Mouse (Mus musculus): ENCODE results near the gene Pgls. TPM values are rescaled to one million over a fixed set of nuclear protein-coding genes. Genes with fewer than 3 reads are reported as not detected.

Gene Pgls
- polyA plus RNA-seq, 1 experiment from 2014 or later, result 212 TPM

DNA sequence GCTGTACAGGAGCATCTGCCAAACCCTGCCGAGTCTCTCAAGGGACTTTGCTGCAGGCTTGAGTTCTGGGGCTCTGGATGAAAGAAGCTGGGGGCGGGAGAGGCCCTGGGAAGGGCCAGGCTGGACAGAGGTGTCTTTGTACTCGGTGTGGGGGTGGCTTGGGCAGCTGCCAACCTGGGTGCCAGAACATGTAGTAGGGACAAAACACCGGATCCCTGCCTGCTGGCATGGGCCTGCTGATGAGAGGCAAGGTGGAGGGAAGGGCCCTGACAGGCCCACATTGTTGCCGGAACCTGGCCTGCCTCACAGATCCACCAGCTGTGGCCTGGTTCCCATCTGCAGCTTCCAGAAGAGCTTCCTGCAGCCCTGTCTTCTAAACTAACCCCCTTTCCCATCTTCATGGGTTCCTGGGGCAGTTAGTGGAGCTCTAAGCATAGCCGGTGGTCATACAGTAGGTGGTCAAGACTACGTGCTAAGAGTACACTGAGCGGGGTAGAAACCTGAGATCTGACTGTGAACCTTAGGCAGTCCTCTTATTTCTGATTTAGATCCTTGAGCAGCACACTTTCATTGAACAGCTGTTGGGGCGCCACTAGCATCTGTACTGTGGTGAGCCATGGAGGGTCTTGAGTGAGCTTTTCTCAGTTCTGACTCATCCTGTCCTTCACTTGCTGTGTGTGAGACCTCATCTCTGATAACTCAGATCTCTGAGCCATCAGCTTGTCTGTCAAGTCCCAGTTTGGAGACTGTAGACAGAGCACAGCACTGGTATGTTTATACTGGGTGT is 18.9 kb upstream of the Pgls start:
- no peaks in the 10 kb centered on the region for H3K36me3 ChIP-seq
- 74% methylated on average over 9 of the region's 9 CpGs for WGBS
- H3K27me3 ChIP-seq, result peaks cover 11% of the 10 kb centered on the region
- H3K9me3 ChIP-seq, result no peaks in the 10 kb centered on the region
- peak overlapping the region; percentile 67 for H3K27ac ChIP-seq
- ATAC-seq (ENCODE audit: low FRiP score, low read depth), result no peak
- peak overlapping the region; percentile 39; the same call in 1 of the 2 replicates for H3K9ac ChIP-seq
- H3K4me2 ChIP-seq (replicated peaks), result peak overlapping the region; percentile 79
- peaks cover 35% of the 10 kb centered on the region for H3K4me1 ChIP-seq
- peak overlapping the region; percentile 15 for H3K4me3 ChIP-seq

DNA sequence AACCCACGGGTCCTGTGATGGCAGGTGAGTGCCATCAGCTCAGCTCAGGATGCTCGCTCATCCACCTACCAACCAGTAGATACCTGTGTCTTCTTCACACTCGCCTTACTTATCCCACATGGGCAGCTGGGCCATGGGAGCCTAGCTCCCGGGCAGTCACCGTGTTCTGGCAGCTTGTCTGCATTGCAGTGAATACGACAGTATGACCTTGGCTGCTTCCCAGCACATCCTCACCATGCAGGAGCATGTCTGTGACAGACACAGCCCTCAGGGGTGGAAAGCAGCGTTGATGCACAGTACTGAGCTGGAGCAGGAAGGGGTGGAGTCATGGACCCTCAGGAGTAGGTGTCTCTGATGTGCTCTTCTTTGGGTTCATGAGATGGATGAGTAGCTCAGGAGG is 17.6 kb upstream of the Pgls start:
- no peaks in the 10 kb centered on the region; the same call in 1 of the 2 replicates for H3K27me3 ChIP-seq
- no peak overlapping the region for H3K27ac ChIP-seq
- ATAC-seq (ENCODE audit: low FRiP score, low read depth), result no peak
- no peak overlapping the region for H3K9ac ChIP-seq
- H3K4me3 ChIP-seq, result no peak overlapping the region
- H3K36me3 ChIP-seq, result no peaks in the 10 kb centered on the region; the same call in 1 of the 2 replicates
- H3K9me3 ChIP-seq, result no peaks in the 10 kb centered on the region
- no peak overlapping the region for H3K4me2 ChIP-seq (replicated peaks)
- H3K4me1 ChIP-seq, result peaks cover 23% of the 10 kb centered on the region
- whole genome bisulfite sequencing, result 72% methylated on average over 7 of the region's 7 CpGs

DNA sequence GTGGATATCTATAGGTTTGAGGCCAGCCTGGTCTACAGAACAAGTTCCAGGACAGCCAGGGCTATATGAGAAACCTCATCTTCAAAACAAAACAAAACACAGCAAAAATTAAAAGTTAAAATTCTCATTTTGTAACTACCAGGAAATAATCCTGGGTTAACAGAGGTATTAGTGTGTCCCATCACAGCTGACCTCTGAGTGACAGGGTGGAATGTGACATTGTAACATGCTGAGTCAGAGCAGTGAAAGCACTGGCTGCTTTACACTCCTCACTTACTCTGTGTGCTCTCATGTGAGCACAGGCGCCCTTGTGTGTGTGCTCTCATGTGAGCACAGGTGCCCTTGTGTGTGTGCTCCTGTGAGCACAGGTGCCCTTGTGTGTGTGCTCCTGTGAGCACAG is 17.0 kb upstream of the Pgls start:
- ATAC-seq (ENCODE audit: low FRiP score, low read depth), result no peak
- Histone ChIP-seq H3K9ac (no peak overlapping the region), H3K4me1 (peaks cover 23% of the 10 kb centered on the region), H3K36me3 (peaks cover under 1% of the 10 kb centered on the region; the same call in 1 of the 2 replicates), H3K4me3 (no peak overlapping the region), H3K27ac (no peak overlapping the region), H3K27me3 (no peaks in the 10 kb centered on the region; the same call in 1 of the 2 replicates), H3K4me2 (replicated peaks) (no peak overlapping the region), H3K9me3 (no peaks in the 10 kb centered on the region)
- WGBS, result 68% methylated on average over 1 of the region's 1 CpGs

DNA sequence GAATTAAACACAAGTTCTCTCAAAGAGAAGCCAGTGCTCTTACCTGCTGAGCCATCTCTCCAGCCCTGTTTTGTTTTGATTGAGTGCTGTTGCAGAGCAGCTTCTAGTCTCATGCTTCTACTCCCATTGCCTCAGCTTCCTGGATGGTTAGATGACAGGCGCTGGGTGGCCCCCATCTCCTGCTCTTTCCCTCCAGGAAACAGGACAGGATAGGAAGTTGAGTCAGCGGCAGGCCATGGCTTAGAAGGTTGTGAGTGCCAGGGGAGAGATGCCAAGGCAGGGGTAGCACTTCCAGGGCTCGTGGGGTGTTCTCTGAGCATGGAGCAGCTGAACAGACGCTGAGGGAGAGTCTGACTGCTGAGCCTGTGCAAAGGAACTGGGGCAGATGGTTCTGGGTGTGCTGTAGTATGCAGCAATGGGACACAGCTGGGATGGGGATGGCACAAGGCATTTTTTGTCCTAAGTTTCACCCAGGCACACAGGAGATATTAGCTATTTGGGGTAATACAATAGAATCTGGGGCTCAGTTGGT is 14.1 kb upstream of the Pgls start:
- WGBS, result 75% methylated on average over 4 of the region's 4 CpGs
- H3K4me3 ChIP-seq, result no peak overlapping the region
- no peak overlapping the region for H3K27ac ChIP-seq
- H3K27me3 ChIP-seq, result no peaks in the 10 kb centered on the region
- H3K36me3 ChIP-seq, result peaks cover 21% of the 10 kb centered on the region
- H3K9ac ChIP-seq, result no peak overlapping the region
- H3K4me1 ChIP-seq, result peaks cover 4% of the 10 kb centered on the region
- no peak overlapping the region for H3K4me2 ChIP-seq (replicated peaks)
- H3K9me3 ChIP-seq, result no peaks in the 10 kb centered on the region
- no peak for ATAC-seq (ENCODE audit: low FRiP score, low read depth)

DNA sequence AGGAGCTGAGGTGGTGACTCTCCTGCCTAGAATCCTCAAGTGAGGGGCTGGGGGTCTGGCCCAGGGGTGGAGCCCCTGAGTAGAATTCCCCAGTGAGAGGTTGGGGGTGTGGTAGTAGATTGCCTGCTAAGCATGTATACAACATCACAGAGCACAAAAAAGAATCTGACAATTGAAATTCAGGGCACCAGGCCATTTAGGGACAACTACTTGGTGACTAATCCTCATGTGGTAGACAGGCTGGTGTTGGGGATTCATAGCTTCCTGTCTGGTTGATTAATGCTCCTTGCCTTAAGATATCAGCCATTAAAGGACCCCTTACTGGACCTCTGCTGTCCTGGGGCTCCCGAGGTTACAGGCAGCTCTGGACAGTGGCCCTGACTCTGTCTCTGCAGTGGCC is 13.0 kb upstream of the Pgls start:
- Histone ChIP-seq H3K27ac (no peak overlapping the region), H3K4me1 (no peaks in the 10 kb centered on the region), H3K9ac (no peak overlapping the region), H3K9me3 (no peaks in the 10 kb centered on the region), H3K27me3 (no peaks in the 10 kb centered on the region), H3K36me3 (peaks cover 25% of the 10 kb centered on the region), H3K4me2 (replicated peaks) (no peak overlapping the region), H3K4me3 (no peak overlapping the region)
- no peak for ATAC-seq (ENCODE audit: low FRiP score, low read depth)
- WGBS, result 54% methylated on average over 1 of the region's 1 CpGs

DNA sequence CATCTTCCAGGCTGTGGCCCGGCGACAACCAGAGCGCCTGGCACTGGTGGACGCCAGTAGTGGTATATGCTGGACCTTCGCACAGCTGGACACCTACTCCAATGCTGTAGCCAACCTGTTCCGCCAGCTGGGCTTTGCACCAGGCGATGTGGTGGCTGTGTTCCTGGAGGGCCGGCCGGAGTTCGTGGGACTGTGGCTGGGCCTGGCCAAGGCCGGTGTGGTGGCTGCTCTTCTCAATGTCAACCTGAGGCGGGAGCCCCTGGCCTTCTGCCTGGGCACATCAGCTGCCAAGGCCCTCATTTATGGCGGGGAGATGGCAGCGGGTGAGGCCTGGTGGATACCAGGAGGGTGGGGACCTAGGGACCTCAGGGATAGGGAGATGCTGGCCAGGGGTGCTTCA is 12.5 kb upstream of the Pgls start:
- no peak overlapping the region for H3K4me3 ChIP-seq
- no peaks in the 10 kb centered on the region for H3K27me3 ChIP-seq
- no peak overlapping the region for H3K4me2 ChIP-seq (replicated peaks)
- ATAC-seq (ENCODE audit: low FRiP score, low read depth), result no peak
- 84% methylated on average over 14 of the region's 14 CpGs for WGBS
- H3K4me1 ChIP-seq, result no peaks in the 10 kb centered on the region
- H3K36me3 ChIP-seq, result peaks cover 30% of the 10 kb centered on the region
- no peaks in the 10 kb centered on the region for H3K9me3 ChIP-seq
- H3K9ac ChIP-seq, result no peak overlapping the region
- H3K27ac ChIP-seq, result no peak overlapping the region

DNA sequence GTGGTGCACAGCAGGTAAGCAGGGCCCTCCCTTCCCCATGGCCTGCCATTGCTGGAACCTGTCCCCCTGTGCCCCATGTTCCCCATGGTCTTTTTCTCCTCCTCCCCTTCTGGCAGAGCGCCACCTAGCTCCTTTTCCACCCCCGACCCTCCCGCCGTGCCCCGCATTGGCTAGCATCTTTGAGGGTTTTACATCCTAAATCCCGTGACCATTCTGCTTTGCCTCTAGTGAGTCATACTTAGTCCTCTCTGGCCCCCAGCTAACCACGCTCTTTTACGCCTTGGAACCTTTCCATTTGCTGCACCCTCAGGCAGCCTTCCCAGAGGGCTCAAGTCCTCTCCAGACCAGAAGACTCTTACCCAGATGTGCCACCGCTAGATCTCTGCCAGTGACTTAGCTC is 11.8 kb upstream of the Pgls start:
- Histone ChIP-seq H3K4me2 (replicated peaks) (no peak overlapping the region), H3K4me3 (no peak overlapping the region), H3K27ac (no peak overlapping the region), H3K9ac (no peak overlapping the region), H3K9me3 (no peaks in the 10 kb centered on the region), H3K27me3 (no peaks in the 10 kb centered on the region), H3K36me3 (peaks cover 37% of the 10 kb centered on the region), H3K4me1 (no peaks in the 10 kb centered on the region)
- WGBS, result 32% methylated on average over 9 of the region's 9 CpGs
- ATAC-seq (ENCODE audit: low FRiP score, low read depth), result no peak

DNA sequence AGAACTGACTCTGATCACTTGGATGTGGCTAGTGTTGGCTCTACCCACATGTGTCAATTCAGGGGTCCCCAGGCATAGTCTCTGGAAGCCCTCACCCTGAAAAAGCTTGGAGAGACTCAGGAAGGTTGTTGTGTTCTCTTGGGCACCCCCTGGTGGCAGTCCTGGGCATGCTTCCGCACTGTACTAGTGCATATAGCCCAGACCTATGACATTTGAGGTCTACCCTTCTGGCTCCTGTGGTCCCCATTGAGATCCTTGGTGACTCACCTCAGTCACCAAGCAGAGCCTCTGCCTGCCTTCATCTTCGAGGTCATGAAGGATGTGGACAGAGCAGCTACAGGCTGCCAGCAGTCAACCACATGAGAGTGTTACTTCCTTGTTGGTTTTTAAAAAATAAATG is 5.1 kb upstream of the Pgls start:
- Histone ChIP-seq H3K9ac (no peak overlapping the region), H3K4me1 (peaks cover 10% of the 10 kb centered on the region), H3K27me3 (no peaks in the 10 kb centered on the region), H3K36me3 (peaks cover 38% of the 10 kb centered on the region), H3K9me3 (no peaks in the 10 kb centered on the region), H3K4me2 (replicated peaks) (no peak overlapping the region), H3K27ac (no peak overlapping the region), H3K4me3 (no peak overlapping the region)
- no peak for ATAC-seq (ENCODE audit: low FRiP score, low read depth)
- 79% methylated on average over 2 of the region's 2 CpGs for WGBS

DNA sequence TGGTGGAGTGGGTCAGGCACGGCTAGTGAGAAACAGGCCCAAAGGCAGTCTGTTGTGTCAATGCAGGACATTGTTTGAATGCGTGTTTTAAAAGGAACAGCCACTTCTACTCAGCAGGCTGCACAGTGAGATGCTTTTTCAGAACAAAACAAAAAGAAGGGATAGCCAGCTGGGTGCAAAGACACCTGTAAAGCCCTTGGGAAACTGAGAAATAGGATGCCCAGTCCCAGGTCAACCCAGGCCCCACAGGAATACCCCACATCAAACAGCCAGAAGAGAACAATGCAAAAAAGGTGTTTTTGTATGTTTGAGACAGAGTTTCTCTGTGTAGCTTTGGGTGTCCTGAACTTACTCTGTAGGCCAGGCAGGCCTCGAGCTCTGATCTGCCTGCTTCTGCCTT is 3.2 kb upstream of the Pgls start:
- Histone ChIP-seq H3K9ac (no peak overlapping the region), H3K9me3 (no peaks in the 10 kb centered on the region), H3K36me3 (peaks cover 39% of the 10 kb centered on the region), H3K4me3 (no peak overlapping the region), H3K4me1 (peaks cover 21% of the 10 kb centered on the region), H3K4me2 (replicated peaks) (no peak overlapping the region), H3K27me3 (no peaks in the 10 kb centered on the region), H3K27ac (no peak overlapping the region)
- no peak for ATAC-seq (ENCODE audit: low FRiP score, low read depth)
- 79% methylated on average over 3 of the region's 3 CpGs for WGBS

DNA sequence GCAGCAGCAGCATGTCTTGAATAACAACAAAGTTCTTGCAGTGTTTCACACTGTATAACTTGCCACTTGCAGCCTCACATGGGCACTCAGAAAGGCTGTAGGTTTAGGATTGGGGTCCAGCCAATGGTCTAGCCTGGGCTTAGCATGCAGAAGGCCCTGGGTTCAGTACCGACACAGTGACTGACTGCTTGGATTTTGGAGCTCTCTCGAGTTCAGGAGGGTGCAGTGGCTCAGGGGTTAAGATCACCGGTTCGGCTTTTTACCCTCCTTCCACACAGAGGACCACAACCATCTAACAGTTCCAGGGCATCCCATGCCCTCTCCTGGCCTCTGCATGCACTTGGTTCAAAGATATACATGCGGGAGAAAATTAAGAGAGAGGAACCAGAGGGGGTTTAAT is 959 bp upstream of the Pgls start:
- no peak for ATAC-seq (ENCODE audit: low FRiP score, low read depth)
- H3K36me3 ChIP-seq, result peaks cover 32% of the 10 kb centered on the region
- 22% methylated on average over 5 of the region's 5 CpGs for WGBS
- H3K9me3 ChIP-seq, result no peaks in the 10 kb centered on the region
- H3K27me3 ChIP-seq, result no peaks in the 10 kb centered on the region
- H3K9ac ChIP-seq, result peak overlapping the region; percentile 95
- peaks cover 35% of the 10 kb centered on the region for H3K4me1 ChIP-seq
- peak overlapping the region; percentile 88 for H3K4me3 ChIP-seq
- no peak overlapping the region; the same call in 1 of the 2 replicates for H3K27ac ChIP-seq
- H3K4me2 ChIP-seq (replicated peaks), result peak overlapping the region; percentile 99

DNA sequence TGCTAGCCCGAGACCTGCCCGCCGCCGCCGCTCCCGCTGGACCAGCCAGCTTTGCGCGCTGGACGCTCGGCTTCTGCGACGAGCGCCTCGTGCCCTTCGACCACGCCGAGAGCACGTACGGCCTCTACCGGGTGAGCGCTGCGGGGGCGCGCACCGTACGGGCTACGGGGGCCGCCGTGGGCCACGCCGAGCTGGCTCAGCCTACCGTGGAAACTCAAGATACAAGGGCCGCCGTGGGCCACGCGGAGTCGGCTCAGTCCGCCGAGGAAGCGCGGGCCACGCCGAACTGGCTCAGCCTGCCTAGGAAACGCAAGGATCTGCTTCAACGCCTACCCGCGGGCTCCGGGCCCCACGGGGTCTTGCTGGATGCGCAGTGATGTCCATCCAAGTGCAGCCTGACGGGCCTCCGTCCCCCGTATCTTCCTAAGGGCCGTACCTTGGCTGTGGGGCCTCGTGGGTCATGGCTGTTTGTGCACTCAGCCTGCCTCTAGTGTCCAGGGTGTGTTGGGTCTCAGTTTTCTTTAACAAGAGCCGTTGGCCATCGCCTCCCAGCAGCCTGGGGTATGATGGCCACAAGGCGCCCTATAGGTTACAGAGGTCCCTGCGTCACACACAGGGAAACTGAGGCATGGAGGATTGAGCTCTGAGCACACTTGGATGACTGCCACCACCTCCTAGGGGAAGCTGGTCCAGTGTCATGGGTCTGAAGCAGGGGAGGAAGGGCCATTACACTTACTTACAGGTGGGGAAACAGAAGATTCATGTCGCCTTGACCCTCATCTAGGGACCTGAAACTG is 596 bp downstream of the Pgls start:
- H3K9ac ChIP-seq, result peak overlapping the region; percentile 95
- peak; percentile 68 for ATAC-seq (ENCODE audit: low FRiP score, low read depth)
- 5% methylated on average over 60 of the region's 60 CpGs for WGBS

More for the DNA sequence above, 596 bp downstream of the Pgls start:
- H3K27ac ChIP-seq, result peak overlapping the region; percentile 96
- peaks cover 40% of the 10 kb centered on the region for H3K4me1 ChIP-seq
- peak overlapping the region; percentile 99 for H3K4me2 ChIP-seq (replicated peaks)
- no peaks in the 10 kb centered on the region for H3K27me3 ChIP-seq
- no peaks in the 10 kb centered on the region for H3K9me3 ChIP-seq
- H3K36me3 ChIP-seq, result peaks cover 21% of the 10 kb centered on the region
- peak overlapping the region; percentile 88 for H3K4me3 ChIP-seq
